Mouse (Mus musculus) Muller cell, postnatal 12 days (primary cell): ENCODE results near the gene Adamtsl3.
A peak's percentile ranks its signal among the peaks of the same experiment; 100 is the strongest.
"Not testable (repeated sequence)": the region's sequence is repeated elsewhere in the genome, so short reads cannot be mapped to it uniquely, and the experiment has no call there.

Experiments
- DNase-seq: peaks from one replicate; pipeline ENCODE4 v3.0.0-alpha.2; 2015; ENCODE audit errors: inconsistent ontology term

The Adamtsl3 gene

DNA sequence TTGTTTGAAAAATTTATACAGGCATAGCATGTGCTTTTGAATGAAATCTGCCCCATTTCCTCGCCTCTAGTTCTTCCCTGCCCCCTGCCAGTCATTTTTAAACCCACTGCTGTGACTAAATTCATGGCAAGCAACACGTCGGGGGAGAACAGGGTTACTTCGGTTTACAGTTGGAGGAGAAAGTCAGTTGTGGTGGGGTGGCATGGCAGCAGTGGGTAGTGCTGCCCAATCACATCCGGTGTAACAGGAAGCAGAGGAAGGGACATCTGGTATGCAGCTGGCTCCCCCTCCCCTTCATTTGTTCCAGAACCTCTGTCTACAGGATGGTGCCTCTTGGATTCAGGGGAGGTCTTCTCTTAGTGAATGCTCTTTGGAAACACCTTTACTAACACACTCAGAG is 25.6 kb downstream of the Adamtsl3 start:
- DNase-seq: no peak

GRCm38 (mm10) chr7:82364567-82364966 is 29.1 kb downstream of the Adamtsl3 start:
- DNase-seq: no peak

GRCm38 (mm10) chr7:82366056-82366455 is 30.6 kb downstream of the Adamtsl3 start:
- no peak for DNase-seq

GRCm38 (mm10) chr7:82366471-82366870 is 31.0 kb downstream of the Adamtsl3 start:
- no peak for DNase-seq

DNA sequence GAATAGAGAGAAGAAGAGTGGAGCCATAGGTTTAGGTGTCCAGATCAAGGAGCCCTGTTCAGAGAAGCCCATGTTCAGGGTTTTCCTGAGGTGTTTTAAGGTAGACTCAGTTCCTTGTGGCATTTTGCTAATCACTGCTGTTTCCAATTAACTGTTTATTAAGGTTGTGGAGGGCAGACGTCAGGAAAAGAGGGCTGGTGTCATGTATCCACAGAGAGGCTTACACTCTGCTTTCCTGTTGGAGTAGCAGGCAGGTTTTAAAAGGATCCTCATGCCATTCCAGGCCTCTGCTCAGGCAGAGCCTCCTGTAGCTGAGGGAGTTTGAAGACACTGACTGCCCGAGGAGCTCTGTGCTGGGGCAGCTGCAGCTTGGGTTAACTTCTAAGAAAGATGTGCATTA is 32.6 kb downstream of the Adamtsl3 start:
- DNase-seq: no peak

DNA sequence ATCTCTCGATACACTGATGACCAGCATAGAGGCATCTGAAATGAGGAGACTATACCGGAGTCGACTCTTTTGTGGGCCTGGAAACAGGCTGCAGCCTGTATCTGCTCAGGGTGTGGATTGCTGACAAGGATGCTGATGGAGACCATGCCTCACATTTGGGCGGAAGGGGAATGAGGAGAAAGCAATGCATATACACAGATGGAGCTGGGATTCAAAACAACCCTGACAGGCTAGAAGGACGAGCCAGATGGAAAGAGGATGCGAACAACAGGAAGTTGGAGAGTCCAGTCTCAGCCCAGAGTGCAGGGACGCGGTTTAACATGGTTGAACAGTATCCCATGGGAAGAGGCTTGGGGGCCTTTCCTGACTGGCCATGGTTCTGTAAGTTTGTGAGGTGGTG is 34.6 kb downstream of the Adamtsl3 start:
- DNase-seq: no peak

- peak; percentile 68 for DNase-seq
Measured at GRCm38 (mm10) chr7:82371411-82371810, 35.9 kb downstream of the Adamtsl3 start.

GRCm38 (mm10) chr7:82378311-82378710 is 42.8 kb downstream of the Adamtsl3 start:
- no peak for DNase-seq

GRCm38 (mm10) chr7:82379765-82380164 is 44.3 kb downstream of the Adamtsl3 start:
- no peak for DNase-seq

- DNase-seq: no peak
Measured at GRCm38 (mm10) chr7:82382843-82383535, 47.5 kb downstream of the Adamtsl3 start.

DNA sequence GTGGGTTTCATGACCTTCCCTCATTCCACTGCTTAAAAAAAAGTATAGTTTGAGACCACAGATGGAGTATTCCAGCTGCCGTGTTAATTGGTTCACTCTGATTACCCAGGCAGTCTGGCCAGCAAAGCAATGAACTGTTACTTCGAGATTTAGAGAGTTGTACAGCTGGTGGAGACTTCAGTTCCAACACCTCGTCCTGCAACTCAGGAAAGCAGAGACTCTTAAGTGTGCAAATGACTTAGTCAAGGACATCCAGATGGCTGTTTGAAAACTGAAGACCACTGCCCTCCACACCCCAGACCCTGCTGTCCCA is 48.0 kb downstream of the Adamtsl3 start:
- DNase-seq: no peak

DNA sequence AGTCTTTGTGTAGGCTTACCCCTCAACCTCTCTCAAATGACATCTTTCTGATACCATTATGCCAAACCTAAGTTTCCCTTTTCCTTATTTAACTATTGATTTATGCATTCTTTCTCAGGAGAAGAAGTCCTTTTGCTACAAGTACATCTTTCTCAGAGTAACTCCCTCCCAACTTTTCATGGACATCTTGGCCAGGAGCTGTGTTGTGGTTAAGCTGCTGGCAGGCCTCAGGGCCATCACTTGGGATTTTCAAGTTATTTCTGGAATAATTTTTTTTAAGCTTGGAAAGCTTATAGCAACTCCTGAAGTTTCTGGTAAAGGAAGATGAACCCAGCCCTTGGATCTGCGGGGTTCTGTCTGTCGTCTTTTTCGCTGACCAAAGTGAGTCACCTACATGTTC is 51.6 kb downstream of the Adamtsl3 start:
- no peak for DNase-seq

- DNase-seq: peak; percentile 48
Measured at GRCm38 (mm10) chr7:82394435-82395186, 59.1 kb downstream of the Adamtsl3 start.

GRCm38 (mm10) chr7:82395239-82395638 is 59.7 kb downstream of the Adamtsl3 start:
- no peak for DNase-seq

- DNase-seq: no peak
Measured at GRCm38 (mm10) chr7:82395751-82396512, 60.4 kb downstream of the Adamtsl3 start.

DNA sequence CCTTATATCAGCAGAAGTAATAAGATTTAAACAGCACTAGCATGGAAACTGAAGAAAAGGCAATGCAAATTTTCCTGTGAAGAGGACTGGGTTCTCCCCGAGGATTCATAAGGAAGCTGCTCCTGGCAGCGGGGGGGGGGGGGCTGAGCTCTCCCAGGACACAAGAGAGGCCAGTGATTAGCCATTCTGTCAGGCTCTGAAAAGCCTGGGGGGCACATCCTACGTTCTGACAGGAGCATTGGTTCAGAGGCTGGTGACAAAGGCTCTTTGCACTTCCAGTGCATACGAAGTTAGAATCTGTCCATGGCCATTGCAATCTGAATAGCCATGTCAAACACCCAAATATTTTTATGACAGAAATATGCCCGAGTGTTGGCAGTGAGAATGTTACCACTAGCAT is 61.4 kb downstream of the Adamtsl3 start:
- no peak for DNase-seq

DNA sequence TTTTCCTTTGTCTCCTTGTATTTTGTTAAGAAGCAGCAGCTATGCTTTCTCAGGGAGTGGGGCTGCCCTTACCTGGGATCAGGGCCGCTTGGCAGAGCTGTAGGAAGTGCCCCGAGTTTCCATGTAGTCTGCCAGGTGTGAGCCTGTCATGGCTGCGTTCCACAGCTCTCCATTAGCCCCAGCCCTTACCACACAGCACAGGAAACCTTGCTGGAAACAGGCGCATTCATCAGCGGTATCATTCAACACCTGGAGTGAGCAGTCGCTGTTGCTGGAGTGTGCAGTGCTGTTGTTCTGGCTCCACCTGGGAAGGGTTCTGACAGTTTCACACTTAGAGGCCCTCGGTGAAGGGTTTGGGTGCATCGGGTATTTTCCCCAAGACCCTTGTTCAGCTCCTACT is 62.1 kb downstream of the Adamtsl3 start:
- no peak for DNase-seq

GRCm38 (mm10) chr7:82405466-82406045 is 70.1 kb downstream of the Adamtsl3 start:
- DNase-seq: peak; percentile 93

DNA sequence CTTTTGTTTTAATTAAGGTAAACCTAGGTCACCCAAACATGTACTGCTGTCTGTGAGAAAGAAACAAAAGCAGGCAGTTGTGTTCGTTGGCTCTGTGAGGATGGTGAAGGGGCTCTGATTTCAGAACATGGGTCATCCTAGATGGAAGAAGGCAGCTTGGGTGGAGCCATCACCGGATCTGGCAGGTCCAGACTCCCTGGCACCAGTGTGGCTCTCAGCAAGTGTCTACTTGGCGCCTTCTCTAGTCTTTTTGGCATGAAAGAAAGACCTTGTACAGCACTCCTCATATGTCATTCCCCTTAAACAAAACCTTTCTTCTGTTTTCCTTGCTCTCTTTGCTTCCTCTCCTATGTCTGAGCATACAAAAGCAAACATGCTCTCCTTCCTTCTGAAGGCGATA is 75.5 kb downstream of the Adamtsl3 start:
- no peak for DNase-seq

DNA sequence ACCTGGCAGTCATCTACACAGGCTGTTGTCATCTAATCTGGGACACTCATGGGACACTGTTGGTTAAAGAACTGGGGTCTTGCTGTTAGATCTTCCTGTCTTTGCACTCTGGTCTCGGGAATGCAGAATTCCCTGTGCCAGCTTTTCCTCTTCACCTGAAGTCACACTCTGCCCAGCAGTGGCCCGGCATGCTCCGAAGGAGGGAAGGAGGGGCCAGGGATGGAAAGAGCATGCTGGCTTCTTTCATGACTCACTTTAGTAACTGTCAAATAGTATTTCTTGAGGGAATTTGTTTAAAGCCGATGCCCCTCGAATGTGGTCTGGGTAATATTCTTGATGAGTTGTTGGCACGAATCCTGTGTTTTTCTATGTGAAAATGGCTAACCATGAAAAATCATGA is 81.2 kb downstream of the Adamtsl3 start:
- no peak for DNase-seq

GRCm38 (mm10) chr7:82417053-82417452 is 81.6 kb downstream of the Adamtsl3 start:
- no peak for DNase-seq

DNA sequence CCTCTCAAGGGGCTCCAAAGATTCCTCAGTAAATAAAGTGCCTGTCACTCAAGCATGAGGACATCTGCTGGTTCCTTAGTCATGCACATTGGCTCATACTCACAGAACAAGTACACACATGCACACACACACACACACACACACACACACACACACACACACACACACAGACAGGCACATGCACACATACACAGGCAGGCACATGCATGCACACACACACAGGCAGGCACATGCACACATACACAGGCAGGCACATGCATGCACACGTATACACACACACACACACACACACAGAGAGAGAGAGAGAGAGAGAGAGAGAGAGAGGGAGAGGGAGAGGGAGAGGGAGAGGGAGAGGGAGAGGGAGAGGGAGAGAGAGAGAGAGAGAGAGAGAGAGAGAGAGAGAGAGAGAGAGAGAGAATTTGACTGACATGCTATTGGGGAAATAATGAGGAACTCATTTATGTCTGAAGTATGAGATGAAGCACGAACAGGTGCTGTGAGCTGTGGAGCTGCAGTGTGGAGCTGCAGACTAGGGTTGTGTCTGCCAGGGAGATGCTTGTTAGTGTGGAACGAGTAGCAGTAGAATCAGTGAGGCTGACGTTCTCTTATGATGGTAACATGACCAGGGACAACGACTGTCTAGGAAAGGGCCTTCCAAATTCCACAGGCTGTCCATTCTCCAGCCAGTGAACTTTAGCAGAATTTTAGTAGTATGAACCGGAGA is 85.0 kb downstream of the Adamtsl3 start:
- DNase-seq: not testable (repeated sequence)
